Mouse (Mus musculus): ENCODE data around the gene Gper1.
"Not testable (repeated sequence)": the region's sequence is repeated elsewhere in the genome, so short reads cannot be mapped to it uniquely, and the experiment has no call there.

Gper1 gene

GRCm38 (mm10) chr5:139390324-139391119 lies 32.4 kb upstream of the Gper1 start:
- DNase-seq (ENCODE audit: low read depth, low spot score): not testable (repeated sequence)

- no peak for DNase-seq (ENCODE audit: low read depth, low spot score)
Measured at GRCm38 (mm10) chr5:139391309-139391990, 31.5 kb upstream of the Gper1 start.

DNA sequence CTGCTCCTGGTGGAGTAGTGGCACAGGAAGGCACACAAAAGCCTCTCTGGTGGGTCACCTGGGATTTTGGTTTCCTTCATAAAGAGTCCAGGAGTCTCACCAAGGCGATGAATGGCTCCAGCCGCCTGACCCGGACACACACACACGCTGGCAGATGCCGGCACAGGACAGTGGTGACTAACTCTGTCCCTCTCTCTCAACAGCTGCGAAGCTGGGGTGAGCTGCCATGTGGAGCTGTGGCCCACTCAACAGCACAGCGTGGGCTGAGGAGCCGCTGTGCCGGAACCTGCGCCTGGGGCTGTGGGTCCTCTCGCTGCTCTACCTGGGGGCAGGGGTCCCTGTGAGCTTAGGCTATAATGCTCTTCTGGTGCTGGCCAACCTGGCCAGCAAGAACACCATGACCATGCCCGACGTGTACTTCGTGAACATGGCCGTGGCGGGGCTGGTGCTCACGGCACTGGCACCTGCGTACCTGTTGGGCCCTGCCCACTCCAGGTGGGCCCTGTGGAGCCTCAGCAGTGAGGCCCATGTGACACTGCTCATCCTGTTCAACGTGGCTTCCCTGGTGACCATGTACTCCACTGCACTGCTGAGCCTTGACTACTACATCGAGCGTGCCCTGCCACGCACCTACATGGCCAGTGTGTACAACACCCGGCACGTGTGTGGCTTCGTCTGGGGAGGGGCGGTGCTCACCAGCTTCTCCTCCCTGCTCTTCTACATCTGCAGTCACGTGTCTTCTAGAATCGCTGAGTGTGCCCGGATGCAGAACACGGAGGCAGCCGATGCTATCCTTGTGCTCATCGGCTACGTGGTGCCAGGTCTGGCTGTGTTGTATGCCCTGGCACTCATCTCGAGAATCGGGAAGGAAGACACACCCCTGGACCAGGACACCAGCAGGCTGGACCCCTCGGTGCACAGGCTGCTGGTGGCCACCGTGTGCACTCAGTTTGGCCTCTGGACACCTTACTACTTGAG lies 30.4 kb upstream of the Gper1 start:
- peak; percentile 25 for DNase-seq (ENCODE audit: low read depth, low spot score)

- no peak for DNase-seq (ENCODE audit: low read depth, low spot score)
Measured at GRCm38 (mm10) chr5:139393197-139393588, 29.8 kb upstream of the Gper1 start.

- DNase-seq (ENCODE audit: low read depth, low spot score): no peak
Measured at GRCm38 (mm10) chr5:139394399-139394798, 28.6 kb upstream of the Gper1 start.

DNA sequence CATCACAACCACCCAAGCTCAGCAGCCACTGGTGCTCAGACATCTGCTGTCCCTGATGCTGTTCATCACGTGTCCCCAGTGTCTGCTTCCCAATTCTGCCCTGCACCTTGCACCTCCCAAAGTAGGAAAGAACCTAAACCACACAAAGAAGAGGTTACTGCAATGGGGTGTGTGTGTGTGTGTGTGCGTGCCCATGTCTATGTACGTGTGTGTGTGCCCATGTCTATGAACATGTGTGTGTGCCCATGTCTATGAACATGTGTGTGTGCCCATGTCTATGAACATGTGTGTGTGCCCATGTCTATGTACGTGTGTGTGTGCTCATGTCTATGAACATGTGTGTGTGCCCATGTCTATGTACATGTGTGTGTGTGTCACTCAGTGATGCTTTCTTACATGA lies 27.4 kb upstream of the Gper1 start:
- DNase-seq (ENCODE audit: low read depth, low spot score): no peak

DNA sequence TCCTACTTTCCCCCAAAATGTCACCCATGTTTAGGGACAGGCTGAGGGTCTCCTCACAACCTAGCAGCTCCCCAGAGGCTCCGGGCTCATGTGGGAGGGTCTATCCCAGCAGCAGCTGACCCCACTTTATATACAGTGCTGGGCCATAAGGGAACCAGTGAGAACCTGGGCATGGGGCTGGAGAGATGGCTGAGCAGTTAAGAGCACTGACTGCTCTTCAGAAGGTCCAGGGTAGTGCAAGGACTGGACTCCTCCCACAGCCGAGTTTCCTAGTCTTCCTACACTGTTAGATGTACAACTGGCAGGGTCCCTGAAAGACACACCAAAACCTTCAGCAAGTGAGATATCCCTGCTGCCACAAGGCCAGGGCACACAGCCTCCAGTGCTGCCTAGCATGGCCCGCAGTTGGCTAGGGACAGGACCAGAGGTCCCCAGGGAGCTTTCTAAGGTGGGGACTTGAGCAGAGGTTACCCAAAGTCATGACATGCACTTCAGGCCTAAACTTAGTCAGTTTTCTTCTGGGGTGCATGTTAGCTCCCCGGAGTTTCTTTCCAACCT lies 25.5 kb upstream of the Gper1 start:
- no peak for DNase-seq (ENCODE audit: low read depth, low spot score)

DNA sequence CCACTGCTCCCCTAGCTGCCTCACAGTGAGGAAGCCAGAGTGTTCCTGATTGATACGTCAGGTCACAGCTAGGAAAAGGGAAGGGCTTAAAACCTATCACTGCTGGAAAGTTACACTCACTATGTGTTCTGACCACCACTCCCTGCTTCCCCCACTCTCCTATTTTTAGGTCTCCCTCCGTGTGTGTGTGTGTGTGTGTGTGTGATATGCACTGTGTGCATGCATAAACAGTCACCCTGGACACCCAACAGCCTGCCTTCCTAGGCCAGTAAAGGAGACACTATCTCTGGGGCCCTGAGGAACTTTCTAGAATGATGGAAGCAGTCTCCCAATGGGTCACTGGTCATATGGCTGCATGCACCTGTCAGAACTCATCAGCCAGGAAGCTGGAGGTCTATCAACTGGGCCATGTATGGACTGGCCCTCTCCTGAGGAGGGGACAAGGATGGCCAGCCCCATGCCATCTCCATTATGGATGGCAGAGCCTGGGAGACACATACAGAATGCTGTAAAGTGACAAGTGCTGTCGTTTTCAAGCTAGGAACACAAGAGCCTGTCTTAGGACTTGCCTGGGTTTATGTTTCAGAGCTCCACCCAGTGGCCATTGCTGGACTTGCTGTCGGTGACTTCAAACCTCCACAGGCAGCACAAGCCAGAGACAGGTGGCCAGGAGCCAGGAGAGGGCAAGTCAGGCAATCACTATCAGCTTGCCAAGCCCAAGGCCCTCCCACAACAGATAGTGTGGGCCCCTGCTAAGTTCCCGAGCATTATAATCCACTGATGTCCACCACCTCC lies 24.8 kb upstream of the Gper1 start:
- peak; percentile 80 for DNase-seq (ENCODE audit: low read depth, low spot score)

DNA sequence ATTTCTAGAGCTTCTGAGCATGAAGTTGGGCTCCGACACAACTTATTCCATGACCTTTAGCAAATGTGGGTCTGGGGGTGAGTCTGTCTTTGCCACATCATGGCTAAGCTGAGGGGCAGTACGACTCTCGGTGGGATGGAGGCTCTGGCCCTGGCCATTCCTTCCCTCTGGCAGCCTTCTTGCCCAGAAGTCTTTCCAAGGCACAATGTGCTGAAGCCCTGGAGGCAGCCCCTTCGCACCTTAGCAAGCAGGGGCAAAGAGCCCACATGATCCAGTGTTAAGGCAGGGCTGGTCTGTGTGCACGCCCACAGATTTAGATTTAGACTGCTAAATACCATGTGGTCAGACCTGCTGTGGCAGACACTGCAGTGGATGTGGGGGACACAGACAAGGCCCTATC lies 24.2 kb upstream of the Gper1 start:
- no peak for DNase-seq (ENCODE audit: low read depth, low spot score)

DNA sequence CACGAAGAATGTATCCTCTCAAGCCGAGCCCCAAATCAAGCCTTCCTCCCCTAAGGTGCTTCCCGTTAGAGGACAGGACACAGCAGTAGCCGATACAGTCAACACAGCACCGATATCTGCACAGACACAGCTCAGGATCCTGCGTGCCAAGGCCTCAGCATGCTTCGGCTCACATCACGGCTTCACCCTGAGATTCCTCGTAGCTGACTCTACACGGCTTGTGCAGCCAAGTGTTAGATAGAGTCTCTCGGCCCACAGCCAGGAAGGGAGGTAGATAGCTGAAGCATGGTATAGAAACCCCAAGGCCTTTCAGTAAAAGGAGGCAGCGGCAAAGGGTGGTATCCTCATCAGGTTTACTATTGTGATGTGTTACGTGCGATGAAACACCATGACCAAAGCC lies 23.0 kb upstream of the Gper1 start:
- DNase-seq (ENCODE audit: low read depth, low spot score): no peak

GRCm38 (mm10) chr5:139402106-139402505 lies 20.8 kb upstream of the Gper1 start:
- DNase-seq (ENCODE audit: low read depth, low spot score): no peak

GRCm38 (mm10) chr5:139403692-139404260 lies 19.2 kb upstream of the Gper1 start:
- DNase-seq (ENCODE audit: low read depth, low spot score): no peak

- no peak for DNase-seq (ENCODE audit: low read depth, low spot score)
Measured at GRCm38 (mm10) chr5:139404801-139405401, 18.1 kb upstream of the Gper1 start, which contains the start of gene C130050O18Rik. TSS of gene C130050O18Rik (plus strand) at chr5:139405280.

DNA sequence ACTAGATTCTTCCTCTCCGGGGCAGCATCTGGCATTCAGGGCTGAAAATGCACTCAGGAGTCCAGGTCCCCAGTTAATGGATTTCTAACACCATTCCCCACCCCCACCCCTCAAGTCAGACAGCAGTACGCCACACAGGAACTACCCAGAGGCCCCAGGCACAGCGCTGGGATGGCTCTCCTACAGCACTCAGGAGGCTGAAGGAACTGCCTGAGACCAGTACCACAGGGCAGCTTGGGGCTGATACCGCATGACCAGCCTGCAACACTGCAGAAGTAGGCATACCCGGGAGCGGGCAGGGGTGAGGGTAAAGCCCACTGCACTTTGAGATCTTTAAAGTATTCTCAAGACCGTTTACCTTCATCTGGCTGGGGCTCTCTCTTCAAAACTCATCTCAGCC lies 17.5 kb upstream of the Gper1 start:
- DNase-seq (ENCODE audit: low read depth, low spot score): no peak

GRCm38 (mm10) chr5:139405953-139406352 lies 17.0 kb upstream of the Gper1 start:
- no peak for DNase-seq (ENCODE audit: low read depth, low spot score)

- DNase-seq (ENCODE audit: low read depth, low spot score): no peak
Measured at GRCm38 (mm10) chr5:139407121-139407885, 15.6 kb upstream of the Gper1 start.

GRCm38 (mm10) chr5:139408511-139408910 lies 14.4 kb upstream of the Gper1 start:
- DNase-seq (ENCODE audit: low read depth, low spot score): no peak

GRCm38 (mm10) chr5:139409412-139409811 lies 13.5 kb upstream of the Gper1 start:
- DNase-seq (ENCODE audit: low read depth, low spot score): no peak

- DNase-seq (ENCODE audit: low read depth, low spot score): no peak
Measured at GRCm38 (mm10) chr5:139410056-139410455, 12.9 kb upstream of the Gper1 start.
